Mouse (Mus musculus): Measurements from ENCODE around the gene Mgat4b.

Mgat4b gene

GRCm38 (mm10) chr11:50252166-50252565, 41.5 kb downstream of the Mgat4b start:
- DNase-seq (ENCODE audit: low spot score), result no peak

DNA sequence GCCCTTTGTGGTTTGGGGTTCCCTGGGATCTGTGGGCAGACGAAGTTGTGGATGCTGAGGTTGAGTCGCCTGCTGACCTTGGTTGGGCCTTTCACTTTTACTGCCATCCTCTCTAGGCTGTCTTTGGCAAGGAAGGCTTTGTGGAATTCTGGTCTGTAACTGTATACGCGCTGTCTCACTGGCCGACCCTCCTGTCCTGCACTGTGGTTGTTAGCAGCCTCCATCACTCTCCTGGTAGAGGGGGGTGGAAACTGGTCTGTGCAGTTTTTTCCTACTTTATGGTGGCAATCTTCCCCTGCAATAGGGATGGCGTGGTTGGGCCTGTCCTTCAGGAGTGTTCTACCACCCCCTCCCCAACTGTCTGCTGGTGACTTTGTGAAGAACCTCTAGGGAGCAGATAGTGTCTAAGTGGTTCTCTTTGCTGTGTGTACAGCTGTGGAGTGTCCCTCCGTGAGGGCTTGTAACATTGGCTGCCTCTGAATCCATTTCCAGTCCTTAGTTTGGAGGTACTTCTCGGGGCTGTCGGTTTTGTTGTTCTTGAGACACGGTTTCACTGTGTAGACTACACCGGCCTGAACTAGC, 42.1 kb downstream of the Mgat4b start:
- DNase-seq (ENCODE audit: low spot score), result no peak

GRCm38 (mm10) chr11:50253393-50253792, 42.7 kb downstream of the Mgat4b start:
- DNase-seq (ENCODE audit: low spot score), result no peak

GRCm38 (mm10) chr11:50254010-50254580, 43.4 kb downstream of the Mgat4b start:
- peak; percentile 65 for DNase-seq (ENCODE audit: low spot score)

GRCm38 (mm10) chr11:50256615-50257014, 45.9 kb downstream of the Mgat4b start:
- DNase-seq (ENCODE audit: low spot score), result no peak

GRCm38 (mm10) chr11:50258310-50258709, 47.6 kb downstream of the Mgat4b start:
- DNase-seq (ENCODE audit: low spot score), result no peak

DNA sequence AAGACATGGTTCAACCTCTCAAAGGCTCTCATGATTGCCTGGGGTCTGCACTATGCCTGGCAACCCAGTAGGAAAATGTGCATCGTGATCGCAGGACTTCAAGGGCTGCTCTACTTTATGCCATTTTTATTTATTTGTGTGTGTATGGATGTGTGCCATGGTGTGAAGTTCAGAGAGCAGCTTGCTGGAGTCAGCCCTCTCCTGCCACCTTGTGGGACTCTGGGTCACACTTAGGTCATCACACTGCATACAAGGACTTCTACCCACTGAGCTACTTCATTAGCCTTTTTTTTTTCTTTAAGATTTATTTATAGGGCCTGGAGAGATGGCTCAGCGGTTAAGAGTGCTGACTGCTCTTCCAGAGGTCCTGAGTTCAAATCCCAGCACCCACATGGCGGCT, 51.3 kb downstream of the Mgat4b start:
- no peak for DNase-seq (ENCODE audit: low spot score)

- no peak for DNase-seq (ENCODE audit: low spot score)
Measured at GRCm38 (mm10) chr11:50263198-50263597, 52.5 kb downstream of the Mgat4b start.

- no peak for DNase-seq (ENCODE audit: low spot score)
Measured at GRCm38 (mm10) chr11:50265931-50266330, 55.2 kb downstream of the Mgat4b start.

GRCm38 (mm10) chr11:50266997-50267396, 56.3 kb downstream of the Mgat4b start:
- DNase-seq (ENCODE audit: low spot score), result no peak

GRCm38 (mm10) chr11:50269163-50269562, 58.5 kb downstream of the Mgat4b start:
- DNase-seq (ENCODE audit: low spot score), result no peak

DNA sequence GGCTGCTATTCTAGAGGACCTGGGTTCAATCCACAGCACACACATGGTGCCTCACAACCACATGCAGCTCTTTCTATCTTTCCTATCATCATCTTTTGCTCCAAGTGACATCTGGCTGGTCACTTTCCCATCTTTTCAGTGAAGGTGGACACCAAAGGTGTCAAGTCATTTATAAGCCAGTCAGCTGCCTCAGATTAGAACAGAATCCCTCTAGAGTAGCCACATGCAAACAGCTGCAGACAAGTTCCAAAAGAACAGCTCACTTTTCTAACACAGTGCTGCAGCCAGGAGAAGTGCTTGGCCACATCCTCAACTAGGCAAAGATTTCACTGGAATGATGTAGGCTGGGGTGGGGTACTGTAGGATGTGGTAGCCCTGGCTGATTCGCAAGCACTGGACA, 59.2 kb downstream of the Mgat4b start:
- no peak for DNase-seq (ENCODE audit: low spot score)

DNA sequence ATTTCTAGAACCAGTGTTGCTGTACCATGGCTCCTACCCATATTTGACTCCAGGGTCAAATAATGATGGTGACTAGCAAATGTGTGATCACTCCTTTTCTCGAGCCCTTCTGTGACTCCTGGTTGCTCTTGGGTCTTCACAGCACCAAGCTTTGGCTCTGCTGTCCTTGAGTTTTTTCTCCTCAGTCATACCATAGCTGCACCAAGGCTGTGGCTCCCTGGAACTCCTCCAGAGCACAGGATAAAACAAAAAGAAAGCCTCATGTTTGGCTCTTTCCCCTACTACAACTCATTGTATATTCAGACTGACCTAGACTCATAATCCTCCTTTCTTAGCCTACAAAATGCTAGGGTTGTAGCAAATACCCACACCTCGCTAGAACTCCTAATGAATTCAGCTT, 62.1 kb downstream of the Mgat4b start:
- DNase-seq (ENCODE audit: low spot score), result no peak

GRCm38 (mm10) chr11:50275077-50275476, 64.4 kb downstream of the Mgat4b start:
- DNase-seq (ENCODE audit: low spot score), result no peak

DNA sequence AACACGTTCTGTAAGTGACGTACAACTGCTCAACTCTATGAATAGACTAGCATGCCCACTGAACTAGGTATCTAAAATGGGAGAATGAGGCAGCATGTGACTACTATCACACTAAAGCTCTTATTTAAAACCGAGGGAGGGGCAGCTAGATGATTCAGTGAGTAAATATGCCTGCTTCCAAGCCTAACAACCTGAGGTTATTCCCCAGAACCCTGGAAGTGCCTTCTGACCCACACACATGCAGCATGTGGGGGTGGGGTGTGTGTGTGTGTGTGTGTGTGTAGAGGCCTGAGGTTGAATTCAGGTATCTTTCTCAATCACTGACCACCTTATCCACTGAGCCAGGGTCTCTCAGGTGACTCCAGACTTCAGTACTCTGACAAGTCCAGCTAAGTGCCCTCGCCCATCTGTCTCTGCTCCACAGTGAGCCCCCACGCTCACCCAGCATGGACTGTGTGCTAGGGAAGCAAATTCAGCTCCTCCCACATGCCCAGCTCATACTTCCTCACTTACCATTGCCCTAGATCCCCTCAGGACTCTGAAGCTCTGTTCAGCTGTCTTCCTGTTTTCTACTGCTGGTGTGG, 65.0 kb downstream of the Mgat4b start:
- DNase-seq (ENCODE audit: low spot score), result no peak

- no peak for DNase-seq (ENCODE audit: low spot score)
Measured at GRCm38 (mm10) chr11:50277025-50277424, 66.3 kb downstream of the Mgat4b start.

DNA sequence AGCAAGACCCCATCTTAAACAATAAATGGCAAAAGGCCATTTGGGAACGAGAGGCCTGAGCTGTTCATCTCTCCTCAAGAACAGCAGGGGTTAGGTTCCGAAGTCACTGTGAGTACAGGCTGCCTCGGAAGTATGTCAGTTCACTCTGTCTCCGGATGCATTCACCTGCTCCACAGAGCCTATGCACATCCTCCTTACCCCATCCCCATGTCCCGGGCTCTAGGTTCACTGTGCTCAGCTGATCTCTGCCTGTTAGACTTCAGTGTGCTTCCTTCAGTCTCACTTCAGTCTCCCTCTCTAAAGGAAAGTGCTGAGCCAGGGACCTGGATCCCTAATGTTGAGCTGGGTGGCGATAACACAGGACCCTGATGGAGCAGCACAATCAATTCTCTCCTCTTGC, 67.0 kb downstream of the Mgat4b start:
- no peak for DNase-seq (ENCODE audit: low spot score)

DNA sequence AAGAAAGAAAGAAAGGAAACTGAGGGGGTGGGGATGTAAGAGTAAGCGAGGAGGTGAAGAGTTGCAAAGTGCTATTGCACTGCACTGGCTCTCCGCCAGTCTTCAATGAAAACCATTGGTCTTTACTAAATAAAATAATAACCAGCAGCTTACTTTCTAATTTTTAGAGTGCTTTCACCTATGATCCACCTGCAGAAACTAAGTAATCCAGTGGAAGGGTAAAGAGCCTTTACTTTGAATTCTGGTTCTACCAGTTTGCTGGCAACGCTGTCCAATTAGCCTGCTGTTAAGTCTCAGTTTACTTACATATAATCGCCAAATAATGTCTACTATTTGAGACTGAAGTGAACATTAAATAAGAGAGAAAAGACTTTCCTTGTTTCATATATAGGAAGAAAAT, 68.3 kb downstream of the Mgat4b start:
- DNase-seq (ENCODE audit: low spot score), result no peak

DNA sequence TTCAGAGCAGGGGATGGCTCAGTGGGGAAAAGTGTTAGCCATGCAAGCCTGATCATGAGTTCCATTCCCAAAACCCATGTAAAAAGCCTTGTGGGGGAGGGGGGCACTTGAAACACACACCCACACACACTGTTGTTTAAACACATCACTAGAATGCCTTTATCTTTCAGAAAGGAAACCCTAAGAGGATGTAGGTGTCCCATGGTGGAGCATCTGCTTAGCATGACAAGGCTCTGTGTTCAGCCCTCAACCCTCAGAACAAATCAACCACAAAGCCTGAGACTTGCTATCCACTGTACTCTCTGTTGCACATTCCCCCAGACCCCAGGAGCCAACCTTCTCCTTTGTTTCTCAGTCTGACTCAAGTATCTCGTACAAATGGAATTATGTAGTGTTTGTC, 69.4 kb downstream of the Mgat4b start:
- no peak for DNase-seq (ENCODE audit: low spot score)
